Mouse (Mus musculus) MEL (cell line): ENCODE measurements at regions not wholly inside any gene's neighbourhood (a gene's known extent, or its start where the extent isn't known, plus 50 kb on each side); places are given as distances from the start of the nearest gene placed in this dataset.
"Not testable (repeated sequence)": the region's sequence is repeated elsewhere in the genome, so short reads cannot be mapped to it uniquely, and the experiment has no call there.

Experiments used
- ETS1 ChIP-seq: IDR thresholded peaks from 2 replicates; pipeline ENCODE4 v1.6.1; 2012; ENCODE audit warnings: low read depth, mild to moderate bottlenecking, inconsistent platforms, low read length, improper control_type of control experiment, moderate library complexity
- GATA1 ChIP-seq: IDR thresholded peaks from 2 replicates; pipeline ENCODE4 v1.6.1; 2011; ENCODE audit warnings: low read depth, low read length, improper control_type of control experiment
- HCFC1 ChIP-seq: IDR thresholded peaks from 2 replicates; pipeline ENCODE4 v1.6.1; 2012; ENCODE audit warnings: low read depth, mild to moderate bottlenecking, inconsistent platforms, low read length, improper control_type of control experiment, moderate library complexity
- MAX ChIP-seq: IDR thresholded peaks from 2 replicates; pipeline ENCODE4 v1.6.1; 2011; ENCODE audit warnings: low read length, improper control_type of control experiment
- MXI1 ChIP-seq: IDR thresholded peaks from 2 replicates; pipeline ENCODE4 v1.6.1; 2011; ENCODE audit warnings: mild to moderate bottlenecking, low read depth, low read length, improper control_type of control experiment
- POLR2A ChIP-seq, 2 experiments: IDR thresholded peaks; 2 replicates each; pipeline ENCODE4 v1.6.1; 2011 to 2012; ENCODE audit warnings: low read length in 2 of 2, mild to moderate bottlenecking in 2 of 2, control low read depth in 1 of 2, improper control_type of control experiment in 1 of 2, low read depth in 1 of 2, moderate library complexity in 1 of 2; ENCODE audit not compliant: control insufficient read depth in 1 of 2, insufficient read depth in 1 of 2, poor library complexity in 1 of 2
- UBTF ChIP-seq: IDR thresholded peaks from 2 replicates; pipeline ENCODE4 v1.6.1; 2012; ENCODE audit warnings: low read depth, mild to moderate bottlenecking, inconsistent platforms, low read length, improper control_type of control experiment, moderate library complexity, borderline replicate concordance; ENCODE audit not compliant: insufficient read depth

GRCm38 (mm10) chr12:114012860-114013259 is 469.2 kb downstream of the Adam6a start:
- not testable (repeated sequence) for TF ChIP-seq POLR2A (IDR thresholded peaks at IDR 0.05; ENCODE audit: control insufficient read depth in 1 of 2, insufficient read depth in 1 of 2, low read depth in 1 of 2, low read length in 2 of 2, poor library complexity in 1 of 2); MAX; GATA1; HCFC1; UBTF; MXI1; ETS1
